Mouse (Mus musculus) thymus, postnatal 10 days (tissue): Measurements from ENCODE around the gene Urod.
A peak's percentile ranks its signal among the peaks of the same experiment; 100 is the strongest.

ENCODE experiments used
- DNase-seq, 2 experiments: peaks; one replicate each; pipeline ENCODE4 v3.0.0; 2021; ENCODE audit warnings: low spot score in 2 of 2

Urod gene

GRCm38 (mm10) chr4:116993672-116994621 is at the start of gene Urod:
Gene Urod, minus strand, starts transcription at chr4:116994413.
- DNase-seq: peak; percentile 94 to 95

DNA sequence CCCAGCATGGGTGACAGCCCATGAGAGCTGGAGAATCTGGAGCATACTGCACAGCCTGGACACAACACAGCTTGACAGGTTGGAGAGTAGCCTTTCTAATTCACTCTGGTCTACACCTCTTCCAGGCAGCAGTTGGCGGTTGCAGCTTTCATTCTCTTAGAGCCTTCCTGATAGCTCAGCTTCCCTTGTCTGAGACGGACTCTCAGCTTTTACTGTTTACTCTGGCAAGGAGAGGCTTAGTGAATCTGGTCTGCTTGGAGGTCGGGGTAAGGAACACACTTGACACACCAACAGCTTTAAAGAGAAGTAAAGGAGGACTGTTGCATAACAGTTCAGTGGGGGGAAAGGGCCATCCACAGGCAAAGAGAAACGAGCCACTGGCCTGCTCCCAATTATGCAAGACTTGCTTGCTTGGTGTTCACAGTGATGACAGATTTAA is 47.1 kb upstream of the Urod start:
- DNase-seq: no peak

- no peak for DNase-seq
Measured at GRCm38 (mm10) chr4:117040791-117041190, 46.6 kb upstream of the Urod start.

- no peak for DNase-seq
Measured at GRCm38 (mm10) chr4:117039925-117040687, 45.9 kb upstream of the Urod start.

GRCm38 (mm10) chr4:117031105-117031504 is 36.9 kb upstream of the Urod start:
- DNase-seq: no peak

DNA sequence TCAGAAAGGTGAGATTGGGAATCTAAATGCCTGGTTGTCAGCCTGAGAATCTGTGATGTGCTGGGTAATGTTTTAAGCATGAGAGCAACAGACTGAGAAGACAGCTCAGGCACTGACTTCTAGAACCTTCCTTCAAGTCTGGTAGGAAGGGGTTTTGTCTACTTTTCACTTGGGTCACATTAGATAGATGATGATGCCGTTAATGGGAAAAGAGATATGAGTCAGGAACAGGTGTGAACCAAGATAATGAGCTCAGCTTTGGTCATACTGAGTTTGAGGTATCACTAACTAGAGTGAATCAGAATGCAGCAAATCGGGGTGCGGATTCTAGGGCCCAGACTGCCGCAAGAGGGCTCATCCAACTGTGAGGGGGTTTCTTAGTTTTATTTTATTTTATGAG is 29.3 kb upstream of the Urod start:
- DNase-seq: no peak

GRCm38 (mm10) chr4:117019206-117020134 is 25.3 kb upstream of the Urod start, which contains the start of gene Eif2b3:
Gene Eif2b3, plus strand, starts transcription at chr4:117019402.
- DNase-seq: peak; percentile 84 to 88

DNA sequence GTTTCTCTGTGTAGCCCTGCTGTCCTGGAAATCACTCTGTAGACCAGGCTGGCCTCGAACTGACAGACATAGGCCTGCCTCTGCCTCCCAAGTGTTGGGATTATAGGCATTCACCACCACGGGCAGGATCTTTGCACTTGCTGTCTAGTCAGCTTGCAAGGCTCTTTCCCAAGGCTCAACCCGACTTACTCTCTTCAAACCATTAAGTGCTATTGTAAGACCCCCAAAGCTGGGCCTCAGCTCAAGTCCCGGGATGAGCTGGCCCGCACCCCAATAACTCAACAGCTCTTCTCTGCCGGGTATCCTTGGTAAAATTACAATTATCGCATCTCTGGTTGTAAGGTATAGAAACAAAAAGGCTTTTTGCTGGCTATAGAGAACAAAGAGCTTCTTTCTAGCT is 24.1 kb upstream of the Urod start:
- no peak for DNase-seq

GRCm38 (mm10) chr4:117017738-117018137 is 23.5 kb upstream of the Urod start:
- no peak for DNase-seq

DNA sequence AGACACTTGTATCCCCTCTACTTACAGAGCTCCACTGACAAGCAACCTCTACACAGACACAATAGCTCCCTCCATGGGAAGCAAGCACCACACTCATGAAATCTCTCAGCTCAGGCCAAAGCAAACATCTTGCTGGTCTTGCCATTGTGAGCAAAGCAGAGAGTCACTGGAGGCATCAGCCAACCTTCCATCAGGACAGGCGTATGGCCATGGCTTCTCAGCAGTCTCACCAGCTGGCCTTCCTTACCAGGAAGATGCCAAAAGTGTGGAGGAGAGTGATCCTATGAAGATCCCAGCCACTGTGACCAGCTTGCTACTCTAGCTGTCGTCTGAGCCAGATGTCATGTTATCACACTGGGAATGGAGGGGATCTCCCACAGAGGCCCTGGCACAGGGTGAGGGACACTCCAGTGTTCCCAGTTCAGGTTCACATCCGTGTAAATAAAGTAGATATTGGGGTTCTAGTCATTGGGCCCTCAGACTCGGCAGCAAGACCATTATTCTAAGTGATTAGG is 20.7 kb upstream of the Urod start:
- DNase-seq: no peak

- DNase-seq: no peak
Measured at GRCm38 (mm10) chr4:117013596-117013995, 19.4 kb upstream of the Urod start.

GRCm38 (mm10) chr4:117010231-117010630 is 16.0 kb upstream of the Urod start:
- no peak for DNase-seq

DNA sequence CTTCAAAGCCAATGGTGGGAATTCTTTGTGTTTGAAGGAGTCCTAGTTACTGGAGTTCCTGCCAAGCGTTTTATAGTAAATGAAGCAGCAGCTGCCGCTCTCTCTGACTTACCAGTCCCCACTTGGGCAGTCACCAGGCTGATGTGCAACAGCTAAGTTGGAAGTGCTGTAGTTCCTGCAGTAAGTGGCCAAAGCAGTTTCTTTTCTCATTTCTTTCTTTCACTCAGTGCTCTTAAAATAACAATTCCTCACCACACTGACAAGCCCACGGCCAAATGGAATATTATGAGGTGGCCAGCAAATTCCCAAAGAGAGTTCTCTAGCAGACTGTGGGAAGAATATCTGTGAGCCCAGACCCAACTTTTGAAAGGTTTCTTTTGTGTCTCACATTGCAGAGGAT is 12.8 kb upstream of the Urod start:
- DNase-seq: no peak

DNA sequence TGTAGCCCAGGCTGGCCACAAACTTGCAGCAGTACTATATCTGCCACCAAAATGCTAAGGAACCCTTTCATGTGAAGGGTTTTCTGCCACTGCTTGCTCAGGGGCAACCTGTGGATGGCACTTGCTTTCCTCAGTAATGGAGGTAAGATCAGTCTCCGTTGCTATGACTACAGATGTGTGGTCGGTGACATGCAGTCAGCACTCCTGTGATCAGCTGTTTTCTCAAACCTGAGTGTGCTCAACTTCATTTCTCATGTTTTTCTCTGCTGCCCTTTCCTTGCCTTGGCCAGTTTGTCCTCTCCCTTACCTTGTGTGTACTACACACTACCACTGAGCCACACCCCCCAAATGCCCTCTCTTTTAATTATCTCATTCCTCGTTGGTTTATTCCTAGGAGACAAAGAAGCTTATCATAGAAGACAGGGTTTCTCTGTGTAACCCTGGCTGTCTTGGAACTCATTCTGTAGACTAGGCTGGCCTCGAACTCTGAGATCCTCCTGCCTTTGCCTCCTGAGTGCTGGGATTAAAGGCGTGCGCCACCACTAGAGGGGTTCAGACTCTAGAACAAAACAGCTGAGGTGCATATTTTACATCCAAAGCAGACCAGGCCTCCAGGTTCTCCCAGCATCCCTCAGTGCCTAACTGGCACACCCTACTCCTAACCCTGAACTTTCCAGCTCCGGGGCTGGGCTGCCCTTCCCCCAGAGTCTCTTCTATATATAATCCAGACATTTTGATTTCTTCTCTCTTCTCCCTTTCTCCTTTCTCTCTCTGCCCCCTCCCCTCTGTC is 11.6 kb upstream of the Urod start:
- DNase-seq: no peak

GRCm38 (mm10) chr4:117004649-117005048 is 10.4 kb upstream of the Urod start:
- DNase-seq: no peak

GRCm38 (mm10) chr4:117002543-117003521 is 8.6 kb upstream of the Urod start:
- peak in 1 of 2 experiments; percentile 33 for DNase-seq

GRCm38 (mm10) chr4:117001957-117002356 is 7.7 kb upstream of the Urod start:
- no peak for DNase-seq

GRCm38 (mm10) chr4:116999513-117000154 is 5.4 kb upstream of the Urod start:
- DNase-seq: no peak

DNA sequence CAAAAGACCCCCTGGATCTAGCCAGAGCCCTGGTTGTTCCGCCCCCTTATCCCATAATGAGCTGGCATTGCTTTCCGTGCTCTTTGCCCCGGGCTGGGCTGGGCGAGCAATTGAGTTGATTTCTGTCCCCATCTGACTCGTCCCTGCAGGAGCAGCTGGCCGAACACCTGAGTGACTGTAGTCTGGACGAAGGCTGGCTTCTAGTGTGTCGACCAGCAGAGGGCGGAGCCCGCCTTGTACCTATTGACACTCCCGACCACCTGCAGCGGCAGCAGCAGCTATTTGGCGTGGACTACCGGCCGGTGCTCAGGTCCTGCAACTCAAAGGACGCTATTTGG is 1.6 kb upstream of the Urod start:
- DNase-seq: peak; percentile 17 to 42
